Mouse (Mus musculus) monocyte, adult 5-6 weeks (primary cell): ENCODE measurements around the gene Calml3. TPM values are rescaled to one million over a fixed set of nuclear protein-coding genes. Genes with fewer than 3 reads are reported as not detected.
A peak's percentile ranks its signal among the peaks of the same experiment; 100 is the strongest.
"Not testable (repeated sequence)": the region's sequence is repeated elsewhere in the genome, so short reads cannot be mapped to it uniquely, and the experiment has no call there.

ENCODE experiments used
- ATAC-seq: fragments of 153-309, 156-312 bp; replicated peaks from 2 replicates; pipeline ENCODE4 v1.8.0; 2017; ENCODE audit warnings: mild to moderate bottlenecking; ENCODE audit not compliant: low TSS enrichment, insufficient number of reproducible peaks, severe bottlenecking, poor library complexity, low FRiP score
- total RNA-seq: library from RNA; stranded (forward); fragments of 200-1000, 200-491, 200-594 nt; gene quantifications from 3 replicates; pipeline ENCODE4 v1.2.3, GENCODE M21; 2017

The Calml3 gene
- not detected in 3 replicates for total RNA-seq

- no peak for ATAC-seq
Measured at GRCm38 (mm10) chr13:3804186-3804585, at the start of gene Calml3. Gene Calml3 (minus strand): TSS chr13:3804316.

GRCm38 (mm10) chr13:3850330-3850729, 46.2 kb upstream of the Calml3 start:
- no peak for ATAC-seq

- not testable (repeated sequence) for ATAC-seq
Measured at GRCm38 (mm10) chr13:3840662-3841061, 36.5 kb upstream of the Calml3 start.

- peak; percentile 40; the same call in 1 of the 2 replicates for ATAC-seq
Measured at GRCm38 (mm10) chr13:3837312-3837807, 33.2 kb upstream of the Calml3 start, which contains the start of gene Calm4. Gene Calm4 (plus strand): TSS chr13:3837757.

- not testable (repeated sequence) for ATAC-seq
Measured at GRCm38 (mm10) chr13:3833644-3834043, 29.5 kb upstream of the Calml3 start.

- ATAC-seq: no peak
Measured at GRCm38 (mm10) chr13:3832450-3832849, 28.3 kb upstream of the Calml3 start.

GRCm38 (mm10) chr13:3831994-3832393, 27.9 kb upstream of the Calml3 start:
- no peak for ATAC-seq

GRCm38 (mm10) chr13:3831546-3831945, 27.4 kb upstream of the Calml3 start:
- no peak for ATAC-seq

- ATAC-seq: no peak
Measured at GRCm38 (mm10) chr13:3825726-3826125, 21.6 kb upstream of the Calml3 start.

GRCm38 (mm10) chr13:3822105-3822504, 18.0 kb upstream of the Calml3 start:
- ATAC-seq: no peak

GRCm38 (mm10) chr13:3818740-3819076, 14.6 kb upstream of the Calml3 start:
- no peak for ATAC-seq

- peak; percentile 53; the same call in 1 of the 2 replicates for ATAC-seq
Measured at GRCm38 (mm10) chr13:3818012-3818739, 14.1 kb upstream of the Calml3 start.

- no peak for ATAC-seq
Measured at GRCm38 (mm10) chr13:3807131-3807827, 3.2 kb upstream of the Calml3 start.

- ATAC-seq: no peak
Measured at GRCm38 (mm10) chr13:3805638-3806037, 1.5 kb upstream of the Calml3 start.

GRCm38 (mm10) chr13:3805132-3805531, 1.0 kb upstream of the Calml3 start:
- no peak for ATAC-seq

- no peak for ATAC-seq
Measured at GRCm38 (mm10) chr13:3799386-3799785, 4.7 kb downstream of the Calml3 start.

- ATAC-seq: no peak
Measured at GRCm38 (mm10) chr13:3798751-3799150, 5.4 kb downstream of the Calml3 start.

- ATAC-seq: no peak
Measured at GRCm38 (mm10) chr13:3796649-3797048, 7.5 kb downstream of the Calml3 start.

GRCm38 (mm10) chr13:3789531-3789930, 14.6 kb downstream of the Calml3 start:
- no peak for ATAC-seq

- no peak for ATAC-seq
Measured at GRCm38 (mm10) chr13:3788588-3788987, 15.5 kb downstream of the Calml3 start.
